Mouse (Mus musculus) myocyte (in vitro differentiated cells): ENCODE measurements at regions not wholly inside any gene's neighbourhood (a gene's known extent, or its start where the extent isn't known, plus 50 kb on each side); places are given as distances from the start of the nearest gene placed in this dataset.

Experiments
- E2F4 ChIP-seq: IDR thresholded peaks from one replicate; pipeline ENCODE4 v1.6.1; 2011; ENCODE audit warnings: mild to moderate bottlenecking, control low read depth, moderate library complexity; ENCODE audit not compliant: insufficient read depth
- MAX ChIP-seq: IDR thresholded peaks from one replicate; pipeline ENCODE4 v1.6.1; 2011; ENCODE audit warnings: low read depth, mild to moderate bottlenecking, control low read depth
- MYOG ChIP-seq, 3 experiments: IDR thresholded peaks; one replicate each; pipeline ENCODE4 v1.6.1; 2011; ENCODE audit warnings: control low read depth in 2 of 3, low read depth in 2 of 3, mild to moderate bottlenecking in 2 of 3; ENCODE audit not compliant: insufficient read length in 2 of 3, control insufficient read depth in 1 of 3, insufficient read depth in 1 of 3
- POLR2A ChIP-seq: IDR thresholded peaks from one replicate; pipeline ENCODE4 v1.6.1; 2011; ENCODE audit warnings: low read depth, mild to moderate bottlenecking, control low read depth, moderate library complexity; ENCODE audit not compliant: insufficient read length
- POLR2AphosphoS2 ChIP-seq: IDR thresholded peaks from one replicate; pipeline ENCODE4 v1.6.1; 2011; ENCODE audit warnings: low read depth, control low read depth; ENCODE audit not compliant: insufficient read length
- TCF12 ChIP-seq: IDR thresholded peaks from one replicate; pipeline ENCODE4 v1.6.1; 2011; ENCODE audit warnings: mild to moderate bottlenecking, control low read depth; ENCODE audit not compliant: poor library complexity, insufficient read depth, severe bottlenecking
- USF1 ChIP-seq: IDR thresholded peaks from one replicate; pipeline ENCODE4 v1.6.1; 2011; ENCODE audit warnings: low read depth, mild to moderate bottlenecking, control low read depth, moderate library complexity

DNA sequence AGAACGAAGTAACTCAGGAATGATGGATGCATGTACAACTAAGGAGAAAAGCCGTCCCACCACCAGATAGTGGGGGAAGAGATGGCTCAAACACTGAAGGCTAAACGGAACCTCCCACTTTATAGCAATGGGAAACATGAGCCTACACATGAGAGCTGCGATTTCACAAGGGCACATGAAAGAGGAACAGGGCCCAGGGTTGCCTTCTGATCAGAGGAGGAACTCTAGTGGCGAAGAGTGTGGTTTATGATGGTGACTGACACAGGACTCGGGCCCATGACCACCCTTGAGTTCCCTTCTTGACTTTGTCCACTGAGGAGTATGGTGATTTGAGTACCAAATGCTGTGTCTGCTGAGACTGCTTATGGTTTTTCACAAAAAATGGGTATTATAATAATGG lies 179.2 kb upstream of the Pde3a start:
- TF ChIP-seq POLR2A (no peak), MAX (no peak), POLR2AphosphoS2 (no peak), E2F4 (no peak), MYOG (IDR thresholded peaks at IDR 0.05; ENCODE audit: control insufficient read depth in 1 of 3, insufficient read depth in 1 of 3, insufficient read length in 2 of 3, low read depth in 2 of 3) (no peak), TCF12 (no peak), USF1 (no peak)
